Mouse (Mus musculus) ES-E14 (cell line): ENCODE results near the gene Gpn1.

ENCODE experiments used
- CHD2 ChIP-seq: IDR thresholded peaks from 2 replicates; pipeline ENCODE4 v1.6.1; 2014; ENCODE audit warnings: mild to moderate bottlenecking, low read depth, low read length, inconsistent platforms
- HCFC1 ChIP-seq: IDR thresholded peaks from 2 replicates; pipeline ENCODE4 v1.6.1; 2012; ENCODE audit warnings: low read length, inconsistent platforms, borderline replicate concordance; ENCODE audit not compliant: insufficient read depth
- ZC3H11A ChIP-seq: IDR thresholded peaks from 2 replicates; pipeline ENCODE4 v1.6.1; 2012; ENCODE audit warnings: low read depth, mild to moderate bottlenecking, inconsistent platforms, low read length, borderline replicate concordance

GRCm38 (mm10) chr5:31489116-31489769, 5.3 kb upstream of the Gpn1 start:
- TF ChIP-seq CHD2 (no peak), ZC3H11A (no peak), HCFC1 (no peak)
